Mouse (Mus musculus): ENCODE results near the gene Pde3a. TPM values are rescaled to one million over a fixed set of nuclear protein-coding genes. Genes with fewer than 3 reads are reported as not detected.
A peak's percentile ranks its signal among the peaks of the same experiment; 100 is the strongest.

Gene Pde3a
- total RNA-seq, 4 experiments from 2014 or later, result 1.7 to 3.4 (median 2.4) TPM

GRCm38 (mm10) chr6:141488619-141489018, 239.6 kb downstream of the Pde3a start:
- DNase-seq (ENCODE audit: low spot score in 2 of 2), result peak in 1 of 2 experiments; percentile 43

DNA sequence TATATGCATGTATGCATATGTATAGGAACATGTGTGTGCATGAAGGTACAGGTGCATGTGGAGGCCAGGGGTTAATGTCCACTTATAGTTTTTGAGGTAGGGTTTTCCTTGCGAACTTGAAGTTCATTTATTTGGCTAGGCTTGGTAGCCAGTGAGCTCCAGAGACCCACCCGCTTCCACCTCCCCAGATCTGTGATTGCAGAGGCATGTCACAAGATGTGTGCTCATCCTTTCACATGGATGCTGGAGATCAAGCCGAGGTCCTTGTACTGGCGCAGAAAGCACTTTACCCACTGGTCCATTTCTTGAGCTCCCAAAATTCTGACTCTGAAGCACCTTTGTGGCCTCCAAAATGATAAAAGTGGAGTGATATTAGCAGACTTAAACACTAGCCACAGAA, 245.8 kb downstream of the Pde3a start:
- DNase-seq (ENCODE audit: low spot score in 2 of 2), result no peak

- DNase-seq (ENCODE audit: low spot score in 2 of 2), result no peak
Measured at GRCm38 (mm10) chr6:141495634-141496418, 246.8 kb downstream of the Pde3a start.

DNA sequence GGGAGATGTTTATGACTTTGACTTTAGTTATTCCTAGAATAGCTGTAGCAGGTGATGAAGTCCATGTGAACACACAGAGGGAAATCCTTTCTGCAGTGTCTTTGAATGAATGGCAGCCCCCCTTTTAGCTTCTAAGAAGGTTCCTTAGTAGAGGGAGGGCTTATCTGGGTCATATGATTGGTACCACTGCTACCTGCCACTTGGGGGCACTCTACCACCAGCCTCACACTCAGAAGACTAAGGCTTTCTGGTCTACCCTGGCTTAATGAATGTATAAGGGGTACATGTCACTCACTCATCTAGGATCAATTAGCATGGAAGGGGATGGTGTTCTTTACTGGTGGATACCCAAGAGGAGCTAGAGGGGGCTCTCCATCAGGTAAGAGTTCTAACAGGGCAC, 250.4 kb downstream of the Pde3a start:
- DNase-seq (ENCODE audit: low spot score in 2 of 2), result no peak

GRCm38 (mm10) chr6:141501171-141501570, 252.1 kb downstream of the Pde3a start:
- no peak for DNase-seq (ENCODE audit: low spot score in 2 of 2)

GRCm38 (mm10) chr6:141522541-141522940, 273.5 kb downstream of the Pde3a start:
- no peak for DNase-seq (ENCODE audit: low spot score in 2 of 2)

DNA sequence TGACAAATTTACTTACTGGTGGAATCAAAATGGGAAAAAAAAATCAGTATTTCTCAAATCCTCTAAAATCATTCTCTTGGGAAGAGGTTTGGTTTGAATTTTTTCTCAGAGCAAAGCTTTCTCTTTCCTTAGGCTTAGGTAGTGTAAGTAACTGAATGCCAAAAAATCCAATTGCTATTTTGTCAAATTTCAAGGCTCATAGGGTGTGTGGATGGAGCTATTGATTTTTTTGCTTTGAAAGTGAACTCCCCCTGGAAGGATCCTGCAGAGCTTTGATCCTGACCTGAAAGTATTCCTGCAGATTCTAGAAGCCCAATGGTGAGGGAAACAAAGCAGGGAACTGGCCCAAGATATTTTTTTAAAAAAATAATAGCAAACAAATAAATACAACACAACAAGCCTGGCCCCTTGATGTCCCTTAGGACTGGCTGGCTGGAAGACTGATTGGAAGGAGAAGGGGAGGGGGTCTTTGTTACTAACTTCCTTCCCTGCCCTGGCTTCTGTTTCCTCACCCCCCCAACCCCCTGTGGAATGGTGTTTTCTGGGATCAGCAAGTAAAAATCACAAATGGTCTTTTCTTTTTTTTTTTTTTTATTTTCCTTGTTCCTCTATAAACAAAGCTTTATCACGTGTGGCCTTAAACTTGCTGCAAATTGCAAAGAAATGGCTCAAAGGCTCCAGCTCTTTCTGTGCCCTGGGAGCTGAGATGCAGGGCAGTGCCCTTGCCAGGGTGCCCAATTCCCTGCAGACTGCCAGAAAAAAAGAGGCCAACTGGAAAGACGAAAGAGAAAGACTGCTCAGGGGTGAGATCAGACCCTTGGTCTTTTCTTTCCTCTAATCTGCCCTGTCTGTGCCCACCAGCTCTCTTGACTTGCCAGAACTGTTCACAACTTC, 274.9 kb downstream of the Pde3a start, which contains the start of gene Slco1c1:
Gene Slco1c1 (plus strand): TSS at position 622 of the 894 bp plus-strand sequence.
- peak in 1 of 2 experiments; percentile 27 for DNase-seq (ENCODE audit: low spot score in 2 of 2)

GRCm38 (mm10) chr6:141525787-141526186, 276.7 kb downstream of the Pde3a start:
- no peak for DNase-seq (ENCODE audit: low spot score in 2 of 2)

- no peak for DNase-seq (ENCODE audit: low spot score in 2 of 2)
Measured at GRCm38 (mm10) chr6:141530865-141531264, 281.8 kb downstream of the Pde3a start.

DNA sequence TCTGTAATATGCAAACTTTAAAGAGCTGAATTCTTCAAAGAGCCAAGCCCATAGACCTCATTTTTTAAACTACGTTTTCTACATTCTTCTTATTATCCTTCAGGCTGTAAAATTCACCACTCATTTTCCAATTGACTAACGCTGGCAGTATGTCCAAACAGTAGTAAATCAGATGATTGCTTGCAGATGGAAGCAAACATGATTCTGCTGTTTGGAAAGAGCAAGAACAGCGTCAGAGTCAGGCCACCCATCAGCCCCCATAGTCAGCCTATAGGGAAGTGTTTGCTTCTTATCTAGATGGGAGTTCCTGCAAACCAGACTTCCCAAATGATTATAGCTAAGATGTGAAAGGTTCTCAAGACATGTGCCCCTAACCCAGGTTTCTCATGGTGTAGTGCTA, 288.2 kb downstream of the Pde3a start:
- DNase-seq (ENCODE audit: low spot score in 2 of 2), result no peak

DNA sequence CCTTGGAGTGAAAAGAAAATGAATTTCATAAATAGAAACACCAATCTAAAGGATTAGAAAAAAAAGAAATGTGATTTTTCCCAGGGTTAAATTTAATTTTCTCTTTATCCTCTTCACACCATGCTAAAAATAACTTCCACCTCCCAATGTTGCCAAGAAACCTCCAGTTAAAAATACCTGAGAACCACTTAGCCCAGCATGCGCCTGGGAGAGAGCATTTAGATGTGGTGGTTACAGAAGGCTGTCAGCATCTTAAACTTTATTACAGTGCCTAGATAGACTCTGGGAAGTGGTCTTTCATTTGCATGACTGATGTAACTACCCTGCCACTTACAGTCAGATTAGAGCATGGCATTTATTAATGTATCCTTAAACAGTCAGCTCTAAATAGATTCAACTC, 292.1 kb downstream of the Pde3a start:
- no peak for DNase-seq (ENCODE audit: low spot score in 2 of 2)

- DNase-seq (ENCODE audit: low spot score in 2 of 2), result no peak
Measured at GRCm38 (mm10) chr6:141543344-141543743, 294.3 kb downstream of the Pde3a start.
